Mouse (Mus musculus) lung, adult 2 months (tissue): ENCODE results near the gene Lgi4.

Experiments
- CTCF ChIP-seq: fragments of 200-500 bp; IDR thresholded peaks from 2 replicates; pipeline ENCODE4 v1.5.1; 2011; ENCODE audit warnings: mild to moderate bottlenecking, low read length, control low read depth; ENCODE audit not compliant: insufficient read depth
- POLR2A ChIP-seq: fragments of 200-500 bp; IDR thresholded peaks from 2 replicates; pipeline ENCODE4 v1.6.1; 2011; ENCODE audit warnings: low read depth, mild to moderate bottlenecking, control low read depth, low read length, borderline replicate concordance; ENCODE audit errors: extremely low read depth

DNA sequence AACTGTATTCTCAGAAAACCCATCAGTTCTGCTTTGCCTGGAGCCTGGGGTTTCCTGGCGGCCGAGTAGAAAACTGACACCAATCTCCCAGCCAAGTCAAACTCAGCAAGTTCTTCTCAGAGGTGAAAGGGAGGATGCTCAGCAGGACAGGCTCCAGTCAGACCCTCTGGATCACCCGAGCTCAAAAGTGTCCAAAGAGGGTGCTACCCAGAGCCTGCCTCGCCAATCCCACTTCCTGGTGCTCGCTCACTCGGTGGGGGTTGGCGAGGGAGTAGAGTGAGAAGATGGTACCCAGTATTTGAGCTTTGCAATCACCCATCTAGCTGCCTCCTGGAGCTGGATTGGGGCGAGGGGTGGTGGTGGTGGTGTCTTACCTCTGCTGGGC is 18.1 kb upstream of the Lgi4 start:
- no peak for TF ChIP-seq CTCF
- TF ChIP-seq POLR2A = no peak
